16 mouse cellular contexts compared by ENCODE assay signal in genomic region chr4:139158350-139158749, GRCm38 (mm10).
"Had no signal": no experiment of that assay in that cellular context is flagged by ENCODE, and none has a peak within 500 bp of the region (broad histone marks: within the 10 kb centered on the region; RNA-seq: fewer than 3 reads in every experiment).

No protein-coding gene starts in this region.

- H3K9ac ChIP-seq: limb, embryonic 12.5 days; liver, embryonic 13.5 days; liver, postnatal 0 days; neural tube, embryonic 15.5 days had no signal

- H3K4me3 ChIP-seq: layer of hippocampus, adult 2 months; limb, embryonic 12.5 days; liver, embryonic 13.5 days; midbrain, embryonic 10.5 days; myocyte; neural tube, embryonic 15.5 days had no signal

- DNase-seq: kidney, adult 11 months; kidney, postnatal 10 days; kidney, postnatal 4 days; liver; liver, embryonic 13.5 days; liver, postnatal 0 days; midbrain, embryonic 14.5 days; right cerebral cortex, adult 18-20 months; right cerebral cortex, postnatal 25 days; thymus, postnatal 4 days had no signal

- H3K27ac ChIP-seq: hindbrain, postnatal 0 days; layer of hippocampus, adult 2 months; limb, embryonic 12.5 days; liver, embryonic 13.5 days; midbrain, embryonic 10.5 days; neural tube, embryonic 15.5 days had no signal

- H3K4me2 ChIP-seq: limb, embryonic 12.5 days; liver, embryonic 13.5 days; neural tube, embryonic 15.5 days had no signal

- ATAC-seq: hindbrain, postnatal 0 days; liver, postnatal 0 days had no signal

- H3K36me3 ChIP-seq: limb, embryonic 12.5 days; liver, embryonic 13.5 days; midbrain, embryonic 10.5 days; neural tube, embryonic 15.5 days had no signal

- H3K27me3 ChIP-seq: limb, embryonic 12.5 days; liver, embryonic 13.5 days; neural tube, embryonic 15.5 days had no signal

- H3K4me1 ChIP-seq: limb, embryonic 12.5 days; liver, embryonic 13.5 days; midbrain, embryonic 10.5 days; neural tube, embryonic 15.5 days had no signal

- H3K9me3 ChIP-seq: limb, embryonic 12.5 days; liver, embryonic 13.5 days; midbrain, embryonic 10.5 days; neural tube, embryonic 15.5 days had no signal
